Mouse (Mus musculus) E14TG2a.4 (cell line): ENCODE data around the gene Celf2.

Source experiments
- H3K27me3 ChIP-seq: 2 replicates; pipeline ENCODE4 v1.6.1; 2014; ENCODE audit warnings: low read length, control low read depth; ENCODE audit not compliant: insufficient read depth
- H3K36me3 ChIP-seq: 2 replicates; pipeline ENCODE4 v1.6.1; 2014; ENCODE audit warnings: low read length, control low read depth; ENCODE audit not compliant: insufficient read depth
- H3K4me1 ChIP-seq: replicated peaks from 2 replicates; pipeline ENCODE4 v1.6.1; 2014; ENCODE audit warnings: low read depth, low read length, control low read depth
- H3K4me3 ChIP-seq: replicated peaks from 2 replicates; pipeline ENCODE4 v1.5.1; 2014; ENCODE audit warnings: mild to moderate bottlenecking, low read length
- H3K9me3 ChIP-seq: 2 replicates; pipeline ENCODE4 v1.6.1; 2014; ENCODE audit warnings: low read length, control low read depth
- CTCF ChIP-seq: conservative IDR thresholded peaks from 2 replicates; pipeline ENCODE4 v1.5.1; 2014; ENCODE audit warnings: low read length
- NANOG ChIP-seq: IDR thresholded peaks from 2 replicates; pipeline ENCODE4 v1.6.1; 2014; ENCODE audit warnings: borderline replicate concordance, low read length, mixed read lengths
- POU5F1 ChIP-seq: IDR thresholded peaks from 2 replicates; pipeline ENCODE4 v1.6.1; 2014; ENCODE audit warnings: low read length, borderline replicate concordance

The Celf2 gene

GRCm38 (mm10) chr2:7530461-7531184 is 21.3 kb upstream of the Celf2 start:
- Histone ChIP-seq H3K4me3 (no peak overlapping the region), H3K27me3 (no peaks in the 10 kb centered on the region), H3K4me1 (no peaks in the 10 kb centered on the region), H3K9me3 (no peaks in the 10 kb centered on the region), H3K36me3 (no peaks in the 10 kb centered on the region)
- TF ChIP-seq CTCF (no peak), POU5F1 (no peak), NANOG (no peak)

GRCm38 (mm10) chr2:7529637-7530036 is 20.3 kb upstream of the Celf2 start:
- H3K4me1 ChIP-seq: no peaks in the 10 kb centered on the region
- no peaks in the 10 kb centered on the region for H3K36me3 ChIP-seq
- no peaks in the 10 kb centered on the region for H3K9me3 ChIP-seq
- TF ChIP-seq POU5F1 (no peak), CTCF (no peak), NANOG (no peak)
- H3K4me3 ChIP-seq: no peak overlapping the region
- H3K27me3 ChIP-seq: no peaks in the 10 kb centered on the region

GRCm38 (mm10) chr2:7526696-7527095 is 17.3 kb upstream of the Celf2 start:
- Histone ChIP-seq H3K9me3 (no peaks in the 10 kb centered on the region), H3K4me3 (no peak overlapping the region), H3K36me3 (no peaks in the 10 kb centered on the region), H3K4me1 (no peaks in the 10 kb centered on the region), H3K27me3 (no peaks in the 10 kb centered on the region)
- no peak for TF ChIP-seq CTCF
- no peak for TF ChIP-seq NANOG
- no peak for TF ChIP-seq POU5F1

DNA sequence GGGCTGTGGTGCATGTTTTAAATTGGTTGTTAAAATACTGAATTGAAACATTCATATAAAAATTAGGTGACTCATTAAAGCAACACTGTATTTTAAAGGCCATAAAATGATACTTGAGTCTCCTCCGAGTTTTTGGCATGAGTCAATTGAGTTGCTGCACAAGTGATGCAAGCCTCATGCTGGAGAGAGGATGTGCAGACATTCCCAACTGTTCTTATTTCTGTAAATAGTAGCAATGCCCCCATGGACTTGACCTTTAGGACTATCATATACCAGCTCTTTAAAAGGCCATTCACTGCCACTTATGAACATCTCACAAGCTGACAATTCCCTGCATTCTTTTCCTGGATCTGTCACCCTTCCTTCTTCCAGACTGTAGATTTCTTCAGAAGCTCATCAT is 10.1 kb upstream of the Celf2 start:
- TF ChIP-seq NANOG: no peak
- no peak for TF ChIP-seq CTCF
- TF ChIP-seq POU5F1: no peak
- Histone ChIP-seq H3K27me3 (no peaks in the 10 kb centered on the region), H3K4me3 (no peak overlapping the region), H3K4me1 (no peaks in the 10 kb centered on the region), H3K9me3 (no peaks in the 10 kb centered on the region), H3K36me3 (no peaks in the 10 kb centered on the region)

GRCm38 (mm10) chr2:7493420-7493819 is 15.9 kb downstream of the Celf2 start:
- H3K4me3 ChIP-seq: no peak overlapping the region
- no peak for TF ChIP-seq NANOG
- H3K36me3 ChIP-seq: no peaks in the 10 kb centered on the region
- H3K27me3 ChIP-seq: no peaks in the 10 kb centered on the region
- H3K4me1 ChIP-seq: peaks cover 6% of the 10 kb centered on the region; the same call in 1 of the 2 replicates
- H3K9me3 ChIP-seq: no peaks in the 10 kb centered on the region

DNA sequence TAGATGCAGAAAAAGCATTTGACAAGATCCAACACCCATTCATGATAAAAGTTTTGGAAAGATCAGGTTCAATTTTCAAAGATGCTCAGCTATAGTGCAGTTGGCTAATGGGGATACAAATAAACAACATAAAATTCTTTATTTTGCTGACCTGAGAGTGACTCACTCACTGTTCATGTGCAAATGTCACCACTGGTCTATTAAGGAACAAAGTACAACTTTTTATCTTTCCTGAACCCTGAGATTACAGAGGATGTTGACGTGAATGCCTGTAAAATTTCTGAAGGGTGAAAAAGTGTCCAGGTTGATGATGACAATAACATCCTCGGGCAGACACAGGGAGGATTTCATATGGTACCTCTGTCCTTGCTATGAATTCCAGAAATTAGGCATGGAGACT is 24.4 kb downstream of the Celf2 start:
- Histone ChIP-seq H3K36me3 (no peaks in the 10 kb centered on the region), H3K4me1 (no peaks in the 10 kb centered on the region), H3K4me3 (no peak overlapping the region), H3K9me3 (no peaks in the 10 kb centered on the region), H3K27me3 (no peaks in the 10 kb centered on the region)
- TF ChIP-seq NANOG: no peak
- no peak for TF ChIP-seq CTCF
- TF ChIP-seq POU5F1: no peak

DNA sequence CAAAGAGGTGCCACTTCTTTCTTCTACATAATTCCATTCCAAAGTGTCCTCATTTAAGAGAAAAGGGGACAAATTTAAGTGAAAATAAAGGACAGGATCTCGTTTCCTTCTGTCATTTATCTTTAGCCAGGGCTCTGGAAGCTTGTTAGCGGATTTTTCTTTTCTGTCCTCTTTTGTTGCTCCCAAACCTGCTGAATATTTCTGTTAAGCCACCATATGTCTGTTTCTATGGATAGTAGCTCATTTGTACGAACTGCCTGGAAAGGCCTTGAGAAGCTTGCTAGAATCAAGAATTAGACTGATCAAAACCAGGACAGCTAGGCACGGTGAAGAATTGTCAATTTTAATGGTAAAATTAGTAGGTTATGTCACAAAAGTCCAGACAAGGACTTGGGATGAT is 27.3 kb downstream of the Celf2 start:
- no peaks in the 10 kb centered on the region for H3K27me3 ChIP-seq
- no peaks in the 10 kb centered on the region for H3K4me1 ChIP-seq
- H3K4me3 ChIP-seq: no peak overlapping the region
- TF ChIP-seq NANOG: no peak
- TF ChIP-seq POU5F1: no peak
- TF ChIP-seq CTCF: no peak
- no peaks in the 10 kb centered on the region for H3K9me3 ChIP-seq
- no peaks in the 10 kb centered on the region for H3K36me3 ChIP-seq

DNA sequence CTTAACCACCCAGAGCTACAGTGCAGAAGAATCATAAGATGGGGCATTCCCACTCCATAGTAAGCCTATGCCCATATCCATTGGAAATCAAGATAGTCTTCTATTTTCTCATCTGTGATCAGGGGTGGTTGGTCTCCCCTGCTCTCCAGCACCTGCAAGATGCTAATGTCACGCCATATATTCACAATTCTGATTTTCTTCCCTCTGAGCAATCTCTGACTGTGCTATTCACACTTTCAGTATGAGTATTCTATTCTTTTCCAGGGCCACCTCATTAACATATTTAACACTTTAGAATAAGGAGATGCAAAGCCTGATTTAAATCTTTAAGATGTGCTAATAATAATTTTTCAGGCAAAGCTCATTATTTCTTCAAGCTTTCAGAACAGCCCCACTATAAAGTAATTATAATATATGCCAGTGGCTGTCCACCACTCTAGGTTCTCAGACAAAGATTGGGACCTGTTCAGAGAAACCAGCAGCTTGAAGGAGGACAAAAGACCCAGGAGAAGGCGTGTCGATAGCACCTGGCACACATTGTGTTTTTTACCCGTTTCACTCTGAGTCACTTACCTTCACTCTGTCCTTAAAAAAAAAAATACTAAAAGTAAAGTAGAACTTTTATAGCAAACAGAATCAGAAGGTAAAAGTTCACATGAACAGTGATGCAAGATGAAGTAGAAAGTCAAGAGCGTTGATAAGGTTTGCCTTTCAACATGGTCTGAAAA is 48.9 kb downstream of the Celf2 start:
- no peak for TF ChIP-seq POU5F1
- TF ChIP-seq NANOG: no peak
- no peak for TF ChIP-seq CTCF
- Histone ChIP-seq H3K36me3 (no peaks in the 10 kb centered on the region), H3K27me3 (no peaks in the 10 kb centered on the region), H3K9me3 (no peaks in the 10 kb centered on the region), H3K4me3 (no peak overlapping the region), H3K4me1 (no peaks in the 10 kb centered on the region)
